Mouse (Mus musculus) G1E (cell line): ENCODE results near the gene Ier3.
A peak's percentile ranks its signal among the peaks of the same experiment; 100 is the strongest.

Source experiments
- CTCF ChIP-seq: IDR thresholded peaks from 2 replicates; pipeline ENCODE4 v1.5.1; 2012; ENCODE audit warnings: low read depth, low read length, inconsistent platforms, mixed read lengths
- GATA2 ChIP-seq: IDR thresholded peaks from 2 replicates; pipeline ENCODE4 v1.6.1; 2012; ENCODE audit warnings: low read depth, low read length, inconsistent platforms, borderline replicate concordance
- POLR2AphosphoS5 ChIP-seq: IDR thresholded peaks from 2 replicates; pipeline ENCODE4 v1.6.1; 2012; ENCODE audit warnings: low read depth, low read length, inconsistent platforms; ENCODE audit not compliant: insufficient replicate concordance

DNA sequence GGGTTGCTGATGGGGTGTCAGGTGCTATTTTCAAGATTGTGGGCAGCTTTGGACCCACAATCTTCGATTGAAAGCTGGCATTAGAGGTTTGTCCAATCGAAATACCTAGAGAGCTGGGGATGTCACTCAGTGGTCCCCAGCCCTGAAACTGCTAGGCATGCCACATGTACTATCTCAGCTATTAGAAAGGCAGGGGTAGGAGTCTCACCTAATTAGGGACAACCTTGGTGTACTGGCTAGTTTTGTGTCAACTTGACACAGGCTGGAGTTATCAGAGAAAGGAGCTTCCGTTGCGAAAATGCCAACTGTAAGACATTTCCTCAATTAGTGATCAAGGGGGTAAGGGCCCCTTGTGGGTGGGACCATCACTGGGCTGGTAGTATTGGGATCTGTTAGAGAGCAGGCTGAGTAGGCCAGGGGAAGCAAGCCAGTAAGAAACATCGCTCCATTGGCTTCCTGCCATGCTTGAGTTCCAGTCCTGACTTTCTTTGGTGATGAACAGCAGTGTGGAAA lies 11.8 kb downstream of the Ier3 start:
- TF ChIP-seq CTCF (no peak), GATA2 (no peak), POLR2AphosphoS5 (0 out of 2 replicates have a peak, but pooled peaks have one; percentile 76)
